Mouse (Mus musculus) forebrain, embryonic 14.5 days (tissue): ENCODE measurements at regions not wholly inside any gene's neighbourhood (a gene's known extent, or its start where the extent isn't known, plus 50 kb on each side); places are given as distances from the start of the nearest gene placed in this dataset.
"Not testable (repeated sequence)": the region's sequence is repeated elsewhere in the genome, so short reads cannot be mapped to it uniquely, and the experiment has no call there.

Source experiments
- ATAC-seq: fragments of 200-750 bp; cut with Nextera tagmentation; 2 replicates; pipeline ENCODE4 v1.8.0; 2017; ENCODE audit warnings: mild to moderate bottlenecking, moderate library complexity
- DNase-seq: peaks from one replicate; pipeline ENCODE4 v3.0.0-alpha.2; 2015; ENCODE audit warnings: low spot score
- H3K27ac ChIP-seq: fragments of 300-500 bp; sonication (generic); 2 replicates; pipeline ENCODE4 v1.5.1; 2014; ENCODE audit warnings: low read depth, mild to moderate bottlenecking, control low read depth, low read length, moderate library complexity
- H3K27me3 ChIP-seq: fragments of 300-500 bp; sonication (generic); replicated peaks from 2 replicates; pipeline ENCODE4 v1.6.1; 2014; ENCODE audit warnings: low read length, control low read depth, mixed read lengths; ENCODE audit not compliant: control insufficient read depth, insufficient read depth
- H3K36me3 ChIP-seq: fragments of 300-500 bp; sonication (generic); 2 replicates; pipeline ENCODE4 v1.6.1; 2014; ENCODE audit warnings: low read length, control low read depth; ENCODE audit not compliant: control insufficient read depth, insufficient read depth
- H3K4me1 ChIP-seq: fragments of 300-500 bp; sonication (generic); 2 replicates; pipeline ENCODE4 v1.6.1; 2014; ENCODE audit warnings: antibody characterized with exemption, low read length, control low read depth; ENCODE audit not compliant: control insufficient read depth, insufficient read depth
- H3K4me2 ChIP-seq: fragments of 300-500 bp; sonication (generic); 2 replicates; pipeline ENCODE4 v1.6.1; 2014; ENCODE audit warnings: mild to moderate bottlenecking, control low read depth, low read length
- H3K4me3 ChIP-seq: fragments of 300-500 bp; sonication (generic); 2 replicates; pipeline ENCODE4 v1.5.1; 2014; ENCODE audit warnings: low read depth, low read length, control low read depth
- H3K9ac ChIP-seq: fragments of 300-500 bp; sonication (generic); 2 replicates; pipeline ENCODE4 v1.6.1; 2014; ENCODE audit warnings: mild to moderate bottlenecking, low read length, control low read depth, moderate library complexity
- H3K9me3 ChIP-seq: fragments of 300-500 bp; sonication (generic); replicated peaks from 2 replicates; pipeline ENCODE4 v1.6.1; 2016; ENCODE audit warnings: low read length, control low read depth, mixed read lengths; ENCODE audit not compliant: control insufficient read depth
- WGBS: fragments of 180-500 bp; shearing (Covaris S2); extraction: QIAGEN DNeasy Blood & Tissue Kit; methylation state at CpG from one replicate; pipeline ENCODE4 v1.1.7; 2014; 5-methylcytosine and 5-hydroxymethylcytosine counted together

- DNase-seq (no peak), ATAC-seq (no peak)
- WGBS, result 83% methylated on average over 3 of the region's 3 CpGs
- no peaks in the 10 kb centered on the region for H3K9me3 ChIP-seq
- no peak overlapping the region for H3K27ac ChIP-seq
- H3K4me1 ChIP-seq, result no peaks in the 10 kb centered on the region
- H3K9ac ChIP-seq, result no peak overlapping the region
- H3K27me3 ChIP-seq, result no peaks in the 10 kb centered on the region
- no peak overlapping the region for H3K4me3 ChIP-seq
- no peaks in the 10 kb centered on the region for H3K36me3 ChIP-seq
- no peak overlapping the region for H3K4me2 ChIP-seq
These were observed 110.4 kb upstream of the Pou3f3 start for GRCm38 (mm10) chr1:42585191-42585590.

GRCm38 (mm10) chr1:42588499-42588898 is 107.1 kb upstream of the Pou3f3 start:
- Histone ChIP-seq H3K27ac (no peak overlapping the region), H3K4me1 (no peaks in the 10 kb centered on the region), H3K4me3 (no peak overlapping the region), H3K9ac (no peak overlapping the region), H3K27me3 (no peaks in the 10 kb centered on the region), H3K4me2 (no peak overlapping the region), H3K36me3 (no peaks in the 10 kb centered on the region), H3K9me3 (no peaks in the 10 kb centered on the region)
- WGBS, result 54% methylated on average over 10 of the region's 10 CpGs
- DNase-seq (no peak), ATAC-seq (no peak)

- Histone ChIP-seq H3K9me3 (no peaks in the 10 kb centered on the region), H3K4me1 (no peaks in the 10 kb centered on the region), H3K36me3 (no peaks in the 10 kb centered on the region), H3K4me2 (no peak overlapping the region), H3K9ac (no peak overlapping the region), H3K27me3 (no peaks in the 10 kb centered on the region), H3K27ac (no peak overlapping the region), H3K4me3 (no peak overlapping the region)
- ATAC-seq (no peak), DNase-seq (no peak)
- 50% methylated on average over 7 of the region's 7 CpGs for WGBS
These were observed 106.1 kb upstream of the Pou3f3 start for GRCm38 (mm10) chr1:42589442-42589841.

- Histone ChIP-seq H3K4me2 (no peak overlapping the region), H3K4me3 (no peak overlapping the region), H3K9me3 (no peaks in the 10 kb centered on the region), H3K27ac (no peak overlapping the region), H3K9ac (no peak overlapping the region), H3K36me3 (no peaks in the 10 kb centered on the region), H3K4me1 (no peaks in the 10 kb centered on the region), H3K27me3 (no peaks in the 10 kb centered on the region)
- WGBS, result 65% methylated on average over 1 of the region's 1 CpGs
- ATAC-seq (no peak), DNase-seq (no peak)
These were observed 103.7 kb upstream of the Pou3f3 start for GRCm38 (mm10) chr1:42591855-42592254.

DNA sequence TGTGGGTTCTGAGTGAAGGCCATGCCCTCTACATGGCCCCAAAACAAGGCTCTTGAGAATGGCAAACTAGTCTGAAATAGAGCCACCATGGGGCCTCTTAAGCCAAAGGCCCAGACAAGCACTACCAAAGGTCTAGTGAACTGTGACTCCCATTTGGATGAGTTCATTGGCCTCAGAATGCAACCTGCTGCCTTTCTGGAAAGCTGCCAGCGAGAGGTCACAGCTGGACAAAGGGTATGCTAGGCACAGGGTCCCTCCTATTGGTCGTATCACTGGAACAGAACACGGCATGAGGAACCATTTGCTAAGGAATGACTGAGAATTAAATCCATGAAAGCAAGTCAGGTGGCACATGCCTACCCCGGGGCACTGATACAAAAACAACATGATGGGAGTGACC is 98.5 kb upstream of the Pou3f3 start:
- ATAC-seq (no peak), DNase-seq (no peak)
- Histone ChIP-seq H3K27ac (no peak overlapping the region), H3K36me3 (no peaks in the 10 kb centered on the region), H3K4me1 (no peaks in the 10 kb centered on the region), H3K9me3 (no peaks in the 10 kb centered on the region), H3K27me3 (no peaks in the 10 kb centered on the region), H3K4me2 (no peak overlapping the region), H3K9ac (no peak overlapping the region), H3K4me3 (no peak overlapping the region)
- 66% methylated on average over 4 of the region's 4 CpGs for WGBS

DNA sequence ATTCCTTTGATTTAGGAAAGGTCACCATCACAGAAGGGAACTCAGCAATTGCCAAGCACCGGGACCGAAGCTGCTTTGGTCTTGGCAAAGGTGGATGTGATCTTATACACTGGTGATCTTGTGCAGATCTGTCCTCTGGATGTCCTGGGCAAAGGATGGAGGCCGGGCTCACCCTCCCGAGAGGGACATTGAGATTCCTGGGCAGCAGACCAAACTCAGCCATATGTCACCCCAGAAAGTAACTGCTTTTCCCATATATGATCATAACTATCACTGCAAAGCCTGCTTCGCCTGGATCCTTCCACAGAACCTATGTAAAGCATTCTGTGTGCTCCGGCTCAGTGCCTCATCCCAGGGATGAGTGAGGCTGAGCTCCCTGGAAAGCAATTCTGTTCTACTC is 96.3 kb upstream of the Pou3f3 start:
- WGBS, result 90% methylated on average over 6 of the region's 6 CpGs
- Histone ChIP-seq H3K4me1 (no peaks in the 10 kb centered on the region), H3K4me3 (no peak overlapping the region), H3K27ac (no peak overlapping the region), H3K9me3 (no peaks in the 10 kb centered on the region), H3K4me2 (no peak overlapping the region), H3K27me3 (no peaks in the 10 kb centered on the region), H3K36me3 (no peaks in the 10 kb centered on the region), H3K9ac (no peak overlapping the region)
- ATAC-seq, result no peak
- no peak for DNase-seq

DNA sequence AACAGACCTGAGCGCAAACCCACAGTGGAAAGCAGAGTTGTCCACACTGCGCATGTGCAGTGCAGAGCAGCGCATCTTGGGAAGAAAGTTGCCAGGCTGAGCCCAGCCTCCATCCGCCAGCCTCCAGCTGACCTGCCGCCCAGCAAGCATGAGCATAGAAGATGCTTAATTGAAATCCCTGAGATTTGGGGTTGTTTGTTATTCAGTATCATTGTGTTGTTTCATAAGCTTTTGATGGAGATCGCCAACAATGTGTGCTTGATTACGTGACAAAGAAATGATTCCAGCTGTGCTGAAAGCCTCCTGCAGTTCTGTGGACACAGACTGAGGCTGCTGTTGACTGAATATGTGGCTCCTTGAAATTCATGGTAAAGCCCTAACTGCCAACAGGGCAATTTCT is 89.3 kb upstream of the Pou3f3 start:
- no peaks in the 10 kb centered on the region for H3K27me3 ChIP-seq
- ATAC-seq, result peak; percentile 52; the same call in 1 of the 2 replicates
- WGBS, result 61% methylated on average over 7 of the region's 7 CpGs
- no peak overlapping the region for H3K4me2 ChIP-seq
- H3K9me3 ChIP-seq, result no peaks in the 10 kb centered on the region
- H3K4me1 ChIP-seq, result no peaks in the 10 kb centered on the region; the same call in 1 of the 2 replicates
- no peaks in the 10 kb centered on the region for H3K36me3 ChIP-seq
- no peak overlapping the region for H3K9ac ChIP-seq
- H3K27ac ChIP-seq, result no peak overlapping the region; the same call in 1 of the 2 replicates
- no peak overlapping the region for H3K4me3 ChIP-seq
- no peak for DNase-seq

GRCm38 (mm10) chr1:42607466-42608043 is 88.0 kb upstream of the Pou3f3 start:
- WGBS, result 90% methylated on average over 4 of the region's 4 CpGs
- H3K4me1 ChIP-seq, result not testable (repeated sequence)
- 0 out of 2 replicates have a peak, but pooled peaks have one; percentile 20 for ATAC-seq

DNA sequence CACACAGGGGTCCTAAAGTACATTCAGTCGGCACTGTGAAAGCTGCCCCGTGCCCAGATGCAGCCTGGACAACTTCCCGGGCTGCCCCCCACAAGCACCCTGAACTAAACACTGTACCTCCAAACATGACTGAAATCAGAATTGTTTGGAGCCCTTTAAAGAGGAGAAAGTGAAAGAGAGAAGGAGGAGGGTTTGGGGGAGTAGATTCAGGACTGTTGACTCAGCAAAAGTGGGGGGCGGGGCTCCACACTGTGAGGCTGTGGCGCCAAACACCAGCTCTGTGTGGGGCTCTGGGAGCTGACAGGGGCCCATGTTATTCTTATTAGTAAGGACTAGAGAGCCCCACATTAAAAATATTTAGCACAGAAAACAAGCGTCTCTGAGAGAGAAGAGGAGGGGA is 71.8 kb upstream of the Pou3f3 start:
- no peak overlapping the region for H3K27ac ChIP-seq
- H3K9me3 ChIP-seq, result no peaks in the 10 kb centered on the region
- ATAC-seq (no peak), DNase-seq (no peak)
- no peaks in the 10 kb centered on the region for H3K36me3 ChIP-seq
- WGBS, result 81% methylated on average over 6 of the region's 6 CpGs
- no peak overlapping the region for H3K4me3 ChIP-seq
- no peak overlapping the region for H3K4me2 ChIP-seq
- H3K9ac ChIP-seq, result no peak overlapping the region
- peaks cover 5% of the 10 kb centered on the region; the same call in 1 of the 2 replicates for H3K4me1 ChIP-seq
- H3K27me3 ChIP-seq, result no peaks in the 10 kb centered on the region

More at GRCm38 (mm10) chr1:42607466-42608043, 88.0 kb upstream of the Pou3f3 start:
- H3K4me3 ChIP-seq, H3K9me3 ChIP-seq, H3K36me3 ChIP-seq, H3K27ac ChIP-seq, H3K27me3 ChIP-seq, H3K9ac ChIP-seq, H3K4me2 ChIP-seq, DNase-seq: not testable (repeated sequence)
